Mouse (Mus musculus): ENCODE measurements around the gene Ints1.

- TF ChIP-seq CHD2 (IDR thresholded peaks at IDR 0.05; ENCODE audit: low read depth, low read length): no peak
- TF ChIP-seq ZC3H11A (IDR thresholded peaks at IDR 0.05; ENCODE audit: borderline replicate concordance, low read depth, low read length): no peak
- TF ChIP-seq HCFC1 (IDR thresholded peaks at IDR 0.05; ENCODE audit: borderline replicate concordance, insufficient read depth, low read length): no peak
Measured at GRCm38 (mm10) chr5:139792159-139792775, 16.8 kb upstream of the Ints1 start.

All from ES-E14 (cell line).